Mouse (Mus musculus) adrenal gland, postnatal 4 days (tissue): ENCODE results near the gene Mylk. TPM values are rescaled to one million over a fixed set of nuclear protein-coding genes. Genes with fewer than 3 reads are reported as not detected.

Experiments used
- DNase-seq, 2 experiments: peaks; one replicate each; pipeline ENCODE4 v3.0.0; 2021 to 2022; ENCODE audit warnings: low spot score in 2 of 2, mixed read lengths in 2 of 2
- total RNA-seq, 2 experiments: library from RNA; stranded (reverse); gene quantifications; 2 replicates each; pipeline ENCODE4 v1.2.3; 2021

Gene Mylk
- total RNA-seq, 2 experiments from 2014 or later, result 50.8 to 66.3 TPM

DNA sequence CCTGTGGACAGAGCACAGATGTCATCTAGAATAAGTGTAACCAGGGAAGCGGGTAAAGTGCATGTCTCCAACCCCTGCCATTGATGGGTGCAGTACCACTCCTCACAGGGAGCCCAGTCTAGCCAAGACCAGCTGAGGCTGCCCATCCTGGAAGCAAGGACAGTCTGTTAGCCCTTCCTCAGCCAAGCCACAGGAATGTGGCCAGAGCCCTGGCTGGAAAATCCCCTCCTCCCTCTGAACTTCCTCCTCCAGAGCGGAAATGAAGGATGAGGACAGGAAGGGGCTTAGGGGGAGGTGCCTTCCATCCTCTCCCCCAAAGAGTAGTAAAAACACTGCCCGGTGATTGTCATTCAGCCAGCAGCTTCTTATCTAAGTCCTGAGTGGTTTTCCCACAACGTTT is 192.6 kb downstream of the Mylk start:
- DNase-seq, result no peak

- DNase-seq, result no peak
Measured at GRCm38 (mm10) chr16:34938248-34938647, 193.2 kb downstream of the Mylk start.

DNA sequence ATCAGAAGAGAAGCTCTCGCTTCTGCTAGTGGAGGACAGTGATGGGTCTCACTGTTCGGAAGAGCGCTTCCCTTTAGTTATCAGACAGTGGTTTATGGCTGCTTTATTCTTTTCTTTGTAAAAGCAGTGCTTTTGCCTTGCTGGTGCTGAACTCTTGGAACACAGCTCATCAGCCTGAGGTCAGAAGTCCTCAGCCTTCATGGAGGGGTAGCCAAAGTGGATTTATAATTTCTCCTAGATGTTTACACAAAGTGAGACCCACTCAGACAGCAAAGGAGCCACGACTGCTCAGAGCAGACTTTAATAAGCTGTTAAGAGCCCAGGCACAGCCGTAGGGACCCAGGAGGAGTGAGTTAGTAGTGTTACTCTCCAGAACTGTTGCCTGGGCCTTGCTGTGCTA is 194.9 kb downstream of the Mylk start:
- no peak for DNase-seq

GRCm38 (mm10) chr16:34940363-34940762 is 195.4 kb downstream of the Mylk start:
- DNase-seq, result no peak

DNA sequence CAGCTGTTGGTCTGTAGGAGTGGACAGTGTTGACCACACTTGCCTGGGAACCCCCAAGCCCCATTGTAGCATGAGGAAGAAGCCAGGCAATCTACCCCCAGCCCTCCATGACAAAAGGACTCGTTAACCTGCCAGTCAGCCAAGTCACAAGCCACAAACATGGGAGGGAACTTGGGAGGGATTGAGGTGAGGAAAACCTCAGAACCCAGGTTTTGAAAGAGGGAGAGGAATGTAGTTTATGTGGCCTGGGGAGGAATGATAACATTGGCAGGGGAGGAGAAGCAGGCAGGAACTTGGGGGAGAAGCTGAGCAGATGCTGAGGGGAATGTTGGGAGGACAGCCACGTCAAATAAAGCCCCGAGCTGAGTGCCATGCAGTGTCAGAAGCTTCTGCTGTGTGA is 196.9 kb downstream of the Mylk start:
- DNase-seq, result no peak

- DNase-seq, result no peak
Measured at GRCm38 (mm10) chr16:34946301-34946700, 201.3 kb downstream of the Mylk start.

- no peak for DNase-seq
Measured at GRCm38 (mm10) chr16:34950935-34951334, 205.9 kb downstream of the Mylk start.

DNA sequence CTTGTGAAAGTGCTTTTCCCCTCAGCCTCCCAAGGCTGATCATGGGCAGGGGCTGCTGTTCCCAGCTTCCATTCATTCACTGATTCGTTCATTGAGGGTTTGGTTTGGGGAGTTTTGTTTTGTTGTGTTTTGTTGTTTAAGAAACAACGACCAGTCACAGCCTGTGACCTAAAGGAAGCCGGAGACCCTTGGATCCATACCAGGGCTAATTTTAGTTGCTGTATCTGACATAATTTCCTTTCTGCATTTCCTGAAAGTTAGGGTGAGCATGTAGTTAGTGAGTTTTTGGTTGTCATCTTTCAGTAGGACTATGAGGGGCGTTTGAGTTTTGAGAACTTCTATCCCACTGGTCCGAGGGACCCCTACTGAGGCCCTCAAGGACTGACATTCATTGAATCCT is 207.2 kb downstream of the Mylk start:
- no peak for DNase-seq

DNA sequence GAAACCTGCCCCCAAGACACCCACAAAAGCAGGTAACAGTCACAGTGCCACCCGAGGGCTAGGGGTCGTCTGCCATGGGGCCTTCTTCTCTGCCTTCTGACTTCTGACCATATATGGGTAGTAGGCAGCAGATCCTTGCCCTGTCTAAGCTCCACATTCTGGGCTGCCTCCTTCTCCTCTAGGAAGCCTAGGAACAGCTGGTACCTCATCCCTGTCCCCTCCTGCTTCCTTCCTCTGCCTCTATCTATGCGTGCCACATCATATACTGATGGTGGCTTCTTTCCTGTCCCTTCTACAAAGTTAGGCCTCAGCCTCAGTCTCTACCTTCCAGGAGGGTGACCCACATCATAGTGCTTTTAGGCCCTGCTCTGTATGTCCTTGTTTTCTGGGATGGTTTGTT is 207.8 kb downstream of the Mylk start:
- no peak for DNase-seq

- DNase-seq, result no peak
Measured at GRCm38 (mm10) chr16:34953501-34953900, 208.5 kb downstream of the Mylk start.

- DNase-seq, result no peak
Measured at GRCm38 (mm10) chr16:34957487-34958230, 212.6 kb downstream of the Mylk start.

DNA sequence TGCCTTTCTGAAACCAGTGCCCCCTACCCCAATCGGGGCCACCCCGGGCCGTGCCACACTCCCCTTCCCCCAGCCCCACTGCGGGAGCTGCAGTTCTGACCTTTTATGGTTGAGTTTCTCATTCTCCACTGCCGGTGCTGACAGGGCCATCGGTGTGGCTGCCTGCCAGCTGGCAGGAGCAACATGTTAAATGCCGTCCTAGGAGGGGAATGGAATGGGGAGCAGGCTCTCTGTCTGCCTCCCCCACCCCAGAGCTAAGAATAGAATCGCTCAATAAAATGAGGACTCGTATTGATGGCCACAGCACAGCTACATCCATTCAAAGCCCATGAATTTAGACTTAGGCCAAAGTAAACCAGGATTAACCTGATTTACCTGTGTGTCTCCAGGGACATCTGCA is 213.7 kb downstream of the Mylk start:
- DNase-seq, result peak; percentile 46 to 69

- DNase-seq, result no peak
Measured at GRCm38 (mm10) chr16:34959261-34959660, 214.3 kb downstream of the Mylk start.

- DNase-seq, result no peak
Measured at GRCm38 (mm10) chr16:34960243-34960642, 215.2 kb downstream of the Mylk start.

- DNase-seq, result no peak
Measured at GRCm38 (mm10) chr16:34960866-34961582, 216.0 kb downstream of the Mylk start.

DNA sequence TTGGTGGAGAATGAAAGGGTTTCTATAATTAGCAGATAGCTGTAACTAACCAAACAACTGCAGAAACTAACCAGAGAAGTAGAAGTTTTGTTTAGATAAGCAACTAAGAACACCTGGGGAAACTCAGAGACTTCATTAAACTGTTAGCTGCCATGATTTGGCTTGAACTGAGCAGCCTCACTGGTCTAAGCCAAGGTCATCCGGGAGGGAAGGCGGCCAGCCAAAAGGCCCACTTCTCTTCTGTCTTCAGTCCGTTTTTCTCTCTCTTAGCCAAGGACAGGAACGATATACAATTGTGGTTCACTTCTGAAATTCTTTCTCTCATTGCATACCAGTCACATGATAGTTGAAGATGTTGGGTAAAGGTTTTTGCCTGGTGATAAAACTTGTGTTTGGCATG is 217.3 kb downstream of the Mylk start:
- no peak for DNase-seq

DNA sequence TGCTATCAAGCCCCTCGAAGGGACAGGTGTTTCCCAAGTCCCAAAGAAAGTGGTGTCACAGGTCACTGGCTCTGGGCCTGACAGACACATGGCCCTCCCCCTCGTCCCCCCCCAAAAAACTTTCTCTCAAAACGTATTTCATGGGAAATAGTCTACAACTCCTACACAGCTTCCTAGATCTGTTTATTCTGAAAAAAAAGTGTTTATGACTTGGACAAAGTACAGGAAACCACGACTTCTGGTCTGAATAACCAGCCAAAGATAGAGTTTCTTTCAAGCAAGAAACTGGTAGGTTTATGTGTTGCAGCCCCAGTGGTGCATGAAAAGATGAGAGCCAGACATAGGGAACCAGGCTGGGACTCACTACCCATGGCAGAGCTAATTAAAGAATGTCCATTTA is 218.0 kb downstream of the Mylk start:
- no peak for DNase-seq

DNA sequence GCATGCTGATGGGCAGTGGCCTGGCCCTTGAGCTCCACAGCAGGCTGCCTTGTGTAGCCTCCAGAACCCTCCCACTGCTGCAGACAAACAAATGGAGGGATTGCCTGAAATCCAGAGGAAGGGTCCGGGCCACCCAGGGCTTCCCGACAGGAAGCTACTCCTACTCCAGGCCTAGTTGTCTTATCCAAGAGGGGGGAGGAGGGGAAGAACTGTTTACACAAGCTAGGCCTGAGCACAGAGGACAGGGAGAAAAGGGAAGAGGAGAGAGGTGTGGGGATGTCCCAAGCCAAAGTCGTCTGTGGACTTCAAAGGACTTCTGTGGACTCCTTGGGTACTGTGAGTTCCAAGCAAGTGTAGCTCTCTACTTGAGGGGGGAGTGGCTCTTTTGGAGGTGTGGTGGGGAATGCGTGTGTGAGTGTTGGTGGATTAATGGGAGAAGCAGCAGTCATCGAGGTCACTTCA is 221.6 kb downstream of the Mylk start:
- DNase-seq, result no peak

GRCm38 (mm10) chr16:34967120-34967800 is 222.2 kb downstream of the Mylk start:
- peak in 1 of 2 experiments; percentile 37 for DNase-seq

- no peak for DNase-seq
Measured at GRCm38 (mm10) chr16:34968181-34968580, 223.2 kb downstream of the Mylk start.

DNA sequence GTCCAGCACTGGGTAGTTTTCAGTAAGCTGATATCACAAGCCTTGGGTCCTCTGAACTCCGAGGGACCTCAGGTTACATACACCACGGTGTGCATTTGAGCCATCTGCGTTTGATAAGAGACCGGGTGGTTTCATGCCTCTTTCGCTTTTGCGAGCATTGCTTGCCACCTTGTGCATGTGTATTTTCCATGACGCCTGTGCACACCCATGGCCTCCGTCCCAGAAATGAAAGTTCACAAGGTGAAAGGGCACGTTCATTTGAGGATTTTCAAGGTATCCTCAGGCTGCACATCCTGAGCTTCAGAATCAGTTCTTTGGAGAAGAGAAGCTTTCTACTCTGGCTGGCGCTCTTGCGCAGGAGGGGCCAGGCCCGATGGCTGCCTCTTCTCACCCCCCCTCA is 227.5 kb downstream of the Mylk start:
- DNase-seq, result no peak

DNA sequence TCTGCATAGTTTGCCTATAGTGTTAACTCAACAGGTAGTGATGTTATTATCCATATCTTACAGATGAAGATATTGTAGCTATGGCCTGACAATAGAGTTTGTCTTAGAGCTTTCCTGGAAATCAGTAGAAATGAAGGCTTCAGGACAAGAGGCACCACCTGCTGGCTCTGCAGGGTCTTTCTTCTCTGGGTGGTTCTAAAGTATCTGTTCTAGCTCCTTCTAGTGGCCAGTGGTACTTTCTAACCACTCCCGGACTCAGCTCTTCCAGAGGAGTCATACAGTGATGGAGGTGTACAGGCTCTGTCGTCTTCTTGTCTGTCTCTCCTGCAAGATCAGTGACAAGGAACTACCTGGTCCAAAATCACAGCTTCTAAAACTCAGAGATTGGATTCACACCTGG is 230.5 kb downstream of the Mylk start:
- no peak for DNase-seq
